Mouse (Mus musculus) midbrain, embryonic 11.5 days (tissue): ENCODE data around the gene Rabggtb. TPM values are rescaled to one million over a fixed set of nuclear protein-coding genes. Genes with fewer than 3 reads are reported as not detected.

Source experiments
- ATAC-seq: fragments of 200-750 bp; cut with Nextera tagmentation; 2 replicates; pipeline ENCODE4 v1.8.0; 2017; ENCODE audit warnings: moderate TSS enrichment, moderate library complexity; ENCODE audit not compliant: low FRiP score
- DNase-seq: peaks from one replicate; pipeline ENCODE4 v3.0.0; 2015; ENCODE audit warnings: low spot score; ENCODE audit errors: missing footprints
- H3K27ac ChIP-seq: fragments of 300-500 bp; sonication (generic); 2 replicates; pipeline ENCODE4 v1.5.1; 2014; ENCODE audit warnings: low read depth, low read length
- H3K27me3 ChIP-seq: fragments of 300-500 bp; sonication (generic); 2 replicates; pipeline ENCODE4 v1.6.1; 2014; ENCODE audit warnings: mild to moderate bottlenecking, low read length, moderate library complexity, mixed read lengths; ENCODE audit not compliant: control insufficient read depth, insufficient read depth
- H3K36me3 ChIP-seq: fragments of 300-500 bp; sonication (generic); 2 replicates; pipeline ENCODE4 v1.6.1; 2014; ENCODE audit warnings: mild to moderate bottlenecking, low read length, moderate library complexity, mixed read lengths; ENCODE audit not compliant: control insufficient read depth, insufficient read depth
- H3K4me1 ChIP-seq: fragments of 300-500 bp; sonication (generic); 2 replicates; pipeline ENCODE4 v1.6.1; 2014; ENCODE audit warnings: low read length; ENCODE audit not compliant: control insufficient read depth, insufficient read depth
- H3K4me2 ChIP-seq: fragments of 300-500 bp; sonication (generic); 2 replicates; pipeline ENCODE4 v1.6.1; 2014; ENCODE audit warnings: mild to moderate bottlenecking, moderate library complexity
- H3K4me3 ChIP-seq: fragments of 300-500 bp; sonication (generic); 2 replicates; pipeline ENCODE4 v1.5.1; 2014; ENCODE audit warnings: low read depth, low read length
- H3K9ac ChIP-seq: fragments of 300-500 bp; sonication (generic); 2 replicates; pipeline ENCODE4 v1.6.1; 2014; ENCODE audit warnings: low read length
- H3K9me3 ChIP-seq: fragments of 300-500 bp; sonication (generic); 2 replicates; pipeline ENCODE4 v1.6.1; 2016; ENCODE audit warnings: low read length; ENCODE audit not compliant: control insufficient read depth
- WGBS: fragments of 180-500 bp; shearing (Covaris S2); extraction: QIAGEN DNeasy Blood & Tissue Kit; methylation state at CpG from one replicate; pipeline ENCODE4 v1.1.7; 2014; 5-methylcytosine and 5-hydroxymethylcytosine counted together
- polyA plus RNA-seq: library from polyadenylated mRNA; unstranded; fragments of >200 nt; fragmentation: Nextera tagmentation; extraction: Ambion mirVana; gene quantifications from 2 replicates; pipeline ENCODE4 v1.2.1, GENCODE M21; 2014

The Rabggtb gene
- polyA plus RNA-seq, 1 experiment from 2014 or later: 43.9 TPM

- Histone ChIP-seq H3K4me1 (peaks cover 8% of the 10 kb centered on the region), H3K27me3 (no peaks in the 10 kb centered on the region), H3K9me3 (no peaks in the 10 kb centered on the region), H3K9ac (peak within 1 kb of the TSS; percentile 80), H3K4me3 (peak within 1 kb of the TSS; percentile 76), H3K36me3 (no peaks in the 10 kb centered on the region), H3K4me2 (peak within 1 kb of the TSS; percentile 75), H3K27ac (peak within 1 kb of the TSS; percentile 67)
- WGBS: under 1% methylated on average over 41 of the region's 41 CpGs
- ATAC-seq: peak; percentile 98
- peak; percentile 100 for DNase-seq
Observed at GRCm38 (mm10) chr3:153944335-153944990, 31.7 kb upstream of the Rabggtb start, which contains the start of gene Acadm. Gene Acadm (minus strand): TSS chr3:153944632.

- peak overlapping the region; percentile 76 for H3K4me3 ChIP-seq
- peak overlapping the region; percentile 67 for H3K27ac ChIP-seq
- DNase-seq: no peak
- H3K27me3 ChIP-seq: no peaks in the 10 kb centered on the region
- H3K4me2 ChIP-seq: peak overlapping the region; percentile 75
- peaks cover 8% of the 10 kb centered on the region for H3K4me1 ChIP-seq
- peak overlapping the region; percentile 80 for H3K9ac ChIP-seq
- WGBS: 1% methylated on average over 19 of the region's 19 CpGs
- no peaks in the 10 kb centered on the region for H3K9me3 ChIP-seq
- ATAC-seq: no peak
- H3K36me3 ChIP-seq: no peaks in the 10 kb centered on the region
Observed at GRCm38 (mm10) chr3:153943901-153944334, 31.1 kb upstream of the Rabggtb start.

GRCm38 (mm10) chr3:153943003-153943640 lies 30.3 kb upstream of the Rabggtb start:
- no peaks in the 10 kb centered on the region for H3K27me3 ChIP-seq
- H3K9ac ChIP-seq: no peak overlapping the region; the same call in 1 of the 2 replicates
- DNase-seq (no peak), ATAC-seq (no peak)
- no peaks in the 10 kb centered on the region for H3K36me3 ChIP-seq
- WGBS: 56% methylated on average over 12 of the region's 12 CpGs
- peak overlapping the region; percentile 75 for H3K4me2 ChIP-seq
- H3K9me3 ChIP-seq: no peaks in the 10 kb centered on the region
- H3K4me3 ChIP-seq: peak overlapping the region; percentile 76
- H3K4me1 ChIP-seq: peaks cover 8% of the 10 kb centered on the region
- H3K27ac ChIP-seq: no peak overlapping the region

GRCm38 (mm10) chr3:153941613-153942012 lies 28.8 kb upstream of the Rabggtb start:
- 95% methylated on average over 13 of the region's 13 CpGs for WGBS
- Histone ChIP-seq H3K27ac (no peak overlapping the region), H3K9ac (no peak overlapping the region), H3K4me2 (no peak overlapping the region), H3K9me3 (no peaks in the 10 kb centered on the region), H3K4me3 (no peak overlapping the region), H3K4me1 (peaks cover 8% of the 10 kb centered on the region), H3K27me3 (no peaks in the 10 kb centered on the region), H3K36me3 (no peaks in the 10 kb centered on the region)
- ATAC-seq (no peak), DNase-seq (no peak)

GRCm38 (mm10) chr3:153940486-153940885 lies 27.7 kb upstream of the Rabggtb start:
- Histone ChIP-seq H3K4me3 (no peak overlapping the region), H3K4me2 (no peak overlapping the region), H3K9ac (no peak overlapping the region), H3K27ac (no peak overlapping the region), H3K27me3 (no peaks in the 10 kb centered on the region), H3K36me3 (peaks cover 3% of the 10 kb centered on the region; the same call in 1 of the 2 replicates), H3K9me3 (no peaks in the 10 kb centered on the region), H3K4me1 (peaks cover 8% of the 10 kb centered on the region)
- ATAC-seq (no peak), DNase-seq (no peak)
- WGBS: 90% methylated on average over 9 of the region's 9 CpGs

- DNase-seq: no peak
- no peak for ATAC-seq
- Histone ChIP-seq H3K9me3 (no peaks in the 10 kb centered on the region), H3K4me3 (no peak overlapping the region), H3K9ac (no peak overlapping the region), H3K36me3 (peaks cover 3% of the 10 kb centered on the region; the same call in 1 of the 2 replicates), H3K27ac (no peak overlapping the region), H3K4me2 (no peak overlapping the region), H3K4me1 (peaks cover 8% of the 10 kb centered on the region), H3K27me3 (no peaks in the 10 kb centered on the region)
- 81% methylated on average over 8 of the region's 8 CpGs for WGBS
Observed at GRCm38 (mm10) chr3:153940021-153940420, 27.2 kb upstream of the Rabggtb start.

- peaks cover 3% of the 10 kb centered on the region; the same call in 1 of the 2 replicates for H3K36me3 ChIP-seq
- 94% methylated on average over 17 of the region's 17 CpGs for WGBS
- H3K27me3 ChIP-seq: no peaks in the 10 kb centered on the region
- no peak overlapping the region for H3K4me2 ChIP-seq
- DNase-seq (no peak), ATAC-seq (no peak)
- H3K4me3 ChIP-seq: no peak overlapping the region
- H3K9ac ChIP-seq: no peak overlapping the region
- H3K9me3 ChIP-seq: no peaks in the 10 kb centered on the region
- H3K27ac ChIP-seq: no peak overlapping the region
- no peaks in the 10 kb centered on the region; the same call in 1 of the 2 replicates for H3K4me1 ChIP-seq
Observed at GRCm38 (mm10) chr3:153937116-153937810, 24.5 kb upstream of the Rabggtb start.

- ATAC-seq: no peak
- H3K36me3 ChIP-seq: peaks cover 3% of the 10 kb centered on the region; the same call in 1 of the 2 replicates
Observed at GRCm38 (mm10) chr3:153935878-153936277, 23.1 kb upstream of the Rabggtb start.

GRCm38 (mm10) chr3:153932461-153932860 lies 19.7 kb upstream of the Rabggtb start:
- no peak overlapping the region for H3K9ac ChIP-seq
- no peaks in the 10 kb centered on the region for H3K9me3 ChIP-seq
- H3K27ac ChIP-seq: no peak overlapping the region
- ATAC-seq (no peak), DNase-seq (no peak)
- no peaks in the 10 kb centered on the region for H3K4me1 ChIP-seq
- no peaks in the 10 kb centered on the region for H3K27me3 ChIP-seq
- whole genome bisulfite sequencing: 94% methylated on average over 5 of the region's 5 CpGs
- H3K36me3 ChIP-seq: peaks cover 3% of the 10 kb centered on the region; the same call in 1 of the 2 replicates
- H3K4me2 ChIP-seq: no peak overlapping the region
- H3K4me3 ChIP-seq: no peak overlapping the region

More at GRCm38 (mm10) chr3:153935878-153936277, 23.1 kb upstream of the Rabggtb start:
- Histone ChIP-seq H3K9ac (no peak overlapping the region), H3K4me3 (no peak overlapping the region), H3K4me1 (no peaks in the 10 kb centered on the region), H3K4me2 (no peak overlapping the region), H3K27ac (no peak overlapping the region), H3K9me3 (no peaks in the 10 kb centered on the region), H3K27me3 (no peaks in the 10 kb centered on the region)
- 91% methylated on average over 9 of the region's 9 CpGs for WGBS
- DNase-seq: no peak
